Mouse (Mus musculus): ENCODE results near the gene Sec23b.
A peak's percentile ranks its signal among the peaks of the same experiment; 100 is the strongest.
"Not testable (repeated sequence)": the region's sequence is repeated elsewhere in the genome, so short reads cannot be mapped to it uniquely, and the experiment has no call there.

Sec23b gene

GRCm38 (mm10) chr2:144555820-144556552, at the start of gene Sec23b:
Gene Sec23b, plus strand, starts transcription at chr2:144556229.
- DNase-seq (ENCODE audit: extremely low spot score, low spot score), result peak; percentile 90

GRCm38 (mm10) chr2:144514619-144515018, 41.4 kb upstream of the Sec23b start:
- no peak for DNase-seq (ENCODE audit: extremely low spot score, low spot score)

- no peak for DNase-seq (ENCODE audit: extremely low spot score, low spot score)
Measured at GRCm38 (mm10) chr2:144519772-144520171, 36.3 kb upstream of the Sec23b start.

- no peak for DNase-seq (ENCODE audit: extremely low spot score, low spot score)
Measured at GRCm38 (mm10) chr2:144525856-144526255, 30.2 kb upstream of the Sec23b start.

GRCm38 (mm10) chr2:144526981-144527820, 28.8 kb upstream of the Sec23b start, which contains the start of the genes Dzank1 and Polr3f:
Gene Dzank1, minus strand, starts transcription at chr2:144527414.
Gene Polr3f, plus strand, starts transcription at chr2:144527718.
- DNase-seq (ENCODE audit: extremely low spot score, low spot score), result peak; percentile 96

GRCm38 (mm10) chr2:144527821-144528174, 28.2 kb upstream of the Sec23b start:
- DNase-seq (ENCODE audit: extremely low spot score, low spot score), result no peak

GRCm38 (mm10) chr2:144537123-144537522, 18.9 kb upstream of the Sec23b start:
- DNase-seq (ENCODE audit: extremely low spot score, low spot score), result no peak

GRCm38 (mm10) chr2:144541246-144541645, 14.8 kb upstream of the Sec23b start:
- no peak for DNase-seq (ENCODE audit: extremely low spot score, low spot score)

- DNase-seq (ENCODE audit: extremely low spot score, low spot score), result no peak
Measured at GRCm38 (mm10) chr2:144543670-144544069, 12.4 kb upstream of the Sec23b start.

GRCm38 (mm10) chr2:144544630-144545029, 11.4 kb upstream of the Sec23b start:
- no peak for DNase-seq (ENCODE audit: extremely low spot score, low spot score)

GRCm38 (mm10) chr2:144545061-144545460, 11.0 kb upstream of the Sec23b start:
- no peak for DNase-seq (ENCODE audit: extremely low spot score, low spot score)

GRCm38 (mm10) chr2:144545481-144545880, 10.5 kb upstream of the Sec23b start:
- DNase-seq (ENCODE audit: extremely low spot score, low spot score), result no peak

GRCm38 (mm10) chr2:144547559-144547958, 8.5 kb upstream of the Sec23b start:
- no peak for DNase-seq (ENCODE audit: extremely low spot score, low spot score)

GRCm38 (mm10) chr2:144550529-144550928, 5.5 kb upstream of the Sec23b start, which contains the start of gene Rbbp9:
Gene Rbbp9, minus strand, starts transcription at chr2:144550869.
- DNase-seq (ENCODE audit: extremely low spot score, low spot score), result peak; percentile 79

GRCm38 (mm10) chr2:144553905-144554304, 2.1 kb upstream of the Sec23b start:
- DNase-seq (ENCODE audit: extremely low spot score, low spot score), result no peak

- DNase-seq (ENCODE audit: extremely low spot score, low spot score), result no peak
Measured at GRCm38 (mm10) chr2:144555286-144555819, 676 bp upstream of the Sec23b start.

- no peak for DNase-seq (ENCODE audit: extremely low spot score, low spot score)
Measured at GRCm38 (mm10) chr2:144588723-144589122, 32.7 kb downstream of the Sec23b start.

- DNase-seq (ENCODE audit: extremely low spot score, low spot score), result not testable (repeated sequence)
Measured at GRCm38 (mm10) chr2:144593036-144593435, 37.0 kb downstream of the Sec23b start.

GRCm38 (mm10) chr2:144593951-144594651, 38.1 kb downstream of the Sec23b start, which contains the start of gene Smim26:
Gene Smim26, plus strand, starts transcription at chr2:144594054.
- DNase-seq (ENCODE audit: extremely low spot score, low spot score), result peak; percentile 76

GRCm38 (mm10) chr2:144598006-144598405, 42.0 kb downstream of the Sec23b start:
- DNase-seq (ENCODE audit: extremely low spot score, low spot score), result no peak

All from neural tube, embryonic 10.5 days (tissue).